Mouse (Mus musculus) forebrain, postnatal 0 days (tissue): ENCODE measurements around the gene Snx29. TPM values are rescaled to one million over a fixed set of nuclear protein-coding genes. Genes with fewer than 3 reads are reported as not detected.
A peak's percentile ranks its signal among the peaks of the same experiment; 100 is the strongest.
"Not testable (repeated sequence)": the region's sequence is repeated elsewhere in the genome, so short reads cannot be mapped to it uniquely, and the experiment has no call there.

Experiments used
- ATAC-seq: fragments of 200-750 bp; cut with Nextera tagmentation; 2 replicates; pipeline ENCODE4 v1.8.0; 2017; ENCODE audit warnings: mild to moderate bottlenecking, moderate library complexity
- DNase-seq: peaks from one replicate; pipeline ENCODE4 v3.0.0-alpha.2; 2015
- H3K27ac ChIP-seq: fragments of 300-500 bp; sonication (generic); 2 replicates; pipeline ENCODE4 v1.5.1; 2014; ENCODE audit warnings: low read depth, mild to moderate bottlenecking, antibody characterized with exemption, low read length, moderate library complexity, mixed read lengths
- H3K27me3 ChIP-seq: fragments of 300-500 bp; sonication (generic); 2 replicates; pipeline ENCODE4 v1.6.1; 2014; ENCODE audit warnings: mild to moderate bottlenecking, low read length, mixed read lengths; ENCODE audit not compliant: insufficient read depth
- H3K36me3 ChIP-seq: fragments of 300-500 bp; sonication (generic); 2 replicates; pipeline ENCODE4 v1.6.1; 2014; ENCODE audit warnings: mild to moderate bottlenecking, moderate library complexity; ENCODE audit not compliant: insufficient read depth
- H3K4me1 ChIP-seq: fragments of 300-500 bp; sonication (generic); 2 replicates; pipeline ENCODE4 v1.6.1; 2014; ENCODE audit warnings: antibody characterized with exemption; ENCODE audit not compliant: insufficient read depth
- H3K4me2 ChIP-seq: fragments of 300-500 bp; sonication (generic); 2 replicates; pipeline ENCODE4 v1.6.1; 2014; ENCODE audit warnings: low read depth, mild to moderate bottlenecking, moderate library complexity
- H3K4me3 ChIP-seq: fragments of 300-500 bp; sonication (generic); 2 replicates; pipeline ENCODE4 v1.5.1; 2014; ENCODE audit warnings: low read depth, low read length, mixed read lengths
- H3K9ac ChIP-seq: fragments of 300-500 bp; sonication (generic); 2 replicates; pipeline ENCODE4 v1.6.1; 2014; ENCODE audit warnings: mild to moderate bottlenecking
- H3K9me3 ChIP-seq: fragments of 300-500 bp; sonication (generic); 2 replicates; pipeline ENCODE4 v1.6.1; 2016; ENCODE audit warnings: low read length
- CTCF ChIP-seq: sonication (generic); IDR thresholded peaks from 2 replicates; pipeline ENCODE4 v1.5.1; 2016; ENCODE audit warnings: antibody characterized with exemption, control low read depth, low read depth
- WGBS: fragments of 180-500 bp; shearing (Covaris S2); extraction: QIAGEN DNeasy Blood & Tissue Kit; methylation state at CpG from one replicate; pipeline ENCODE4 v1.1.7; 2014; 5-methylcytosine and 5-hydroxymethylcytosine counted together
- polyA plus RNA-seq: library from polyadenylated mRNA; unstranded; fragments of >200 nt; fragmentation: Nextera tagmentation; extraction: Ambion mirVana; gene quantifications from 2 replicates; pipeline ENCODE4 v1.2.1, GENCODE M21; 2015
- total RNA-seq: library from RNA; depleted of rRNA; stranded (reverse); fragments of >200 nt; gene quantifications from 2 replicates; pipeline ENCODE4 v1.2.3, GENCODE M21; 2014

Gene Snx29
- total and polyA plus RNA-seq, 2 experiments from 2014 or later, result 5.8 to 20.6 TPM

DNA sequence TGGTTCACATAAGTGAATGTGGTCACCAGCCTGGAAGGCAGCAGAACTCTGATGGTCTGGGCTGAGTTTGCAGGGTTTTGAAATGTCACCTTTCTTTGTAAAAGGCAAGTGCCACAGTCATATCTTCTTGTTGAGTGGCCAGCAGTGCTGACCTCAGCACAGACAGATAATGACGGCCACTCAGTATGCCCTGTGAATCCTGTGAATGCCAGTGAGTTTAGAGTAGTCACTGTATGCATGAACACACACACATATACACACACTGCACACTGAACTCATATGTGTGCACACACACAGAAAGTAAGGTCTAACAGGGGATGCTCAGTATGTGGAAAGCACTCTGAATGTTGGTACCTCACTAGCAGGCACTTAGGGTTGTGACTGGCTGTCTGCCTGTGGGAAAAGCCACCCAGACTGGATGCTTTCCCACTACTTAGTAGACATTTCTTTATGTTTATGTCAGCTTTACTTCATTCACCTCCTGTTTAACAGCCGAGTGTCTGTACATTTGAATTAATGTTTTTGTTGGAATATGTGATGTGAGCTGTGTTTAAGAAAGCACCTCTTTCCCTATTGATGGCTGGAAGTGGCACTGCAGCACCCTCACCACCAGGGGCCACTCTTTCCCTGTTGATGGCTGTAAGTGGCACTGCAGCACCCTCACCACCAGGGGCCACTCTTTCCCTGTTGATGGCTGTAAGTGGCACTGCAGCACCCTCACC, 100.3 kb downstream of the Snx29 start:
- no peak overlapping the region for H3K27ac ChIP-seq
- H3K36me3 ChIP-seq, result peaks cover 4% of the 10 kb centered on the region; the same call in 1 of the 2 replicates
- H3K9me3 ChIP-seq, result no peaks in the 10 kb centered on the region
- DNase-seq (no peak), ATAC-seq (no peak)
- no peak overlapping the region for H3K9ac ChIP-seq
- H3K27me3 ChIP-seq, result no peaks in the 10 kb centered on the region
- TF ChIP-seq CTCF, result peak; percentile 60
- no peak overlapping the region for H3K4me3 ChIP-seq
- no peaks in the 10 kb centered on the region for H3K4me1 ChIP-seq
- no peak overlapping the region for H3K4me2 ChIP-seq
- WGBS, result 89% methylated on average over 2 of the region's 2 CpGs

DNA sequence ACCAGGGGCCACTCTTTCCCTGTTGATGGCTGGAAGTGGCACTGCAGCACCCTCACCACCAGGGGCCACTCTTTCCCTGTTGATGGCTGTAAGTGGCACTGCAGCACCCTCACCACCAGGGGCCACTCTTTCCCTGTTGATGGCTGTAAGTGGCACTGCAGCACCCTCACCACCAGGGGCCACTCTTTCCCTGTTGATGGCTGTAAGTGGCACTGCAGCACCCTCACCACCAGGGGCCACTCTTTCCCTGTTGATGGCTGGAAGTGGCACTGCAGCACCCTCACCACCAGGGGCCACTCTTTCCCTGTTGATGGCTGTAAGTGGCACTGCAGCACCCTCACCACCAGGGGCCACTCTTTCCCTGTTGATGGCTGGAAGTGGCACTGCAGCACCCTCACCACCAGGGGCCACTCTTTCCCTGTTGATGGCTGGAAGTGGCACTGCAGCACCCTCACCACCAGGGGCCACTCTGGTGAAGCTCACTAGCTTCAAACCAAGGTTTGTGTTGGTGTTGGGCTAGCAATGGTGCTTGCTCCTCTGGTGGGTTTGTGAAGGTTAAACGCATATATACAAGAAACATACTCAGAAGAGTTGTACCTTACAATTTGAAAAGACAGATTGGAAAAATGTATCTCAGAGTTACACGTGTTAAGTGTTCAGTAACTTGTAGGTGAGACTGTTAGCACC, 101.0 kb downstream of the Snx29 start:
- H3K27me3 ChIP-seq, H3K27ac ChIP-seq, H3K4me2 ChIP-seq, H3K4me1 ChIP-seq, H3K4me3 ChIP-seq, H3K9me3 ChIP-seq, H3K9ac ChIP-seq, ATAC-seq, H3K36me3 ChIP-seq: not testable (repeated sequence)
- TF ChIP-seq CTCF, result peak; percentile 78
- peak; percentile 58 for DNase-seq
- 86% methylated on average over 2 of the region's 2 CpGs for WGBS

DNA sequence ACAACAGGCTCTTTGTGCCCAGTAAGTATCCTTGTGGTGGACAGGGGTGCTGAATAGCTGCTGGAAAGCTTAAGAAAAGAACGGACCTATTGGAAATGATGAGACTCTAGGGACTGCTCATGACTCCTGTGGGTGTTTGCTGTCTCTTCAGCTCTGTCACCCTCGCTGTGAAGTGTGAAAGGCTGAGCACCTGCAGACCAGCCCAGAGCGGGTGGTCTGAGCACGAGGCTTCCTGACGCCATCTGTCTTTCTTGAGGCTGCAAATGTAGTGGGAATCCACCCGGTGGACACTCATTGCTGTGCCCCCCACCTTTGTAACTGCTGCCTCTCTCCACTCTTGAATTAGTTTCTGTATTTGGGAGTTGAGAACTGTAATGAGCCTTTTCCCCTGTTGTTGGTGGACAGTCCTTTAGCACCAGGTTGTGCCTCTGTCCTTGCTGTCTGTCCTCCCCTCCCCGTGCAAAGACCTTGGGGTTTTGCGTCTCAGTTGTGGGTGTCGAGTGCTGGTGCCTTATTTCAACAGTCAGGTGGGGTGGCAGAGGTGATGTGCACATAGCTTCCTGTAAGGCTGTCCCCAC, 101.9 kb downstream of the Snx29 start:
- H3K9ac ChIP-seq, result no peak overlapping the region
- DNase-seq (no peak), ATAC-seq (peak; percentile 20; the same call in 1 of the 2 replicates)
- no peaks in the 10 kb centered on the region for H3K36me3 ChIP-seq
- no peak overlapping the region for H3K27ac ChIP-seq
- no peaks in the 10 kb centered on the region for H3K4me1 ChIP-seq
- no peaks in the 10 kb centered on the region for H3K9me3 ChIP-seq
- no peaks in the 10 kb centered on the region for H3K27me3 ChIP-seq
- 82% methylated on average over 9 of the region's 9 CpGs for WGBS
- H3K4me2 ChIP-seq, result no peak overlapping the region
- no peak for TF ChIP-seq CTCF
- H3K4me3 ChIP-seq, result no peak overlapping the region

DNA sequence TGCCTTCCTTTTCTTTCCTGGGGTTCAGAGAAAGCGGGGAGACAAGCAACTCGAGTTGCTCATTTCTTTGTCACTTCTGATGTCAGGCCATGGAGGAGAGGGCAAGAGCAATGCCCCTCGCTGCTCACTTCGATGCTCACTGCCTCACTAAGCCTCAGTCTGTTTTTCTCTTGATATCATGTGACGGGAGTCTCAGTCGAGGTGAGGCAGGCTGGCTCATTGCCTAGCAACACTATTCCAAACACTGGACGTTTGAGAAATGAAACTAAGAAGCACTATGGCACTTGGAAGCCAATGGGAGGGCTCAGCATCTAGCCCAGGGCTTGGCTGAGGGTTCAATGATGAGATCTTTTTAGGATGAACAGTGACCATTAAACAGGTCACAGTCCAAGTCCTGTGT, 102.6 kb downstream of the Snx29 start:
- H3K9ac ChIP-seq, result no peak overlapping the region
- WGBS, result 48% methylated on average over 7 of the region's 7 CpGs
- H3K27ac ChIP-seq, result no peak overlapping the region
- H3K4me2 ChIP-seq, result no peak overlapping the region
- DNase-seq (no peak), ATAC-seq (no peak)
- H3K4me3 ChIP-seq, result no peak overlapping the region
- no peak for TF ChIP-seq CTCF
- H3K36me3 ChIP-seq, result no peaks in the 10 kb centered on the region
- H3K4me1 ChIP-seq, result no peaks in the 10 kb centered on the region
- no peaks in the 10 kb centered on the region for H3K27me3 ChIP-seq
- no peaks in the 10 kb centered on the region for H3K9me3 ChIP-seq

DNA sequence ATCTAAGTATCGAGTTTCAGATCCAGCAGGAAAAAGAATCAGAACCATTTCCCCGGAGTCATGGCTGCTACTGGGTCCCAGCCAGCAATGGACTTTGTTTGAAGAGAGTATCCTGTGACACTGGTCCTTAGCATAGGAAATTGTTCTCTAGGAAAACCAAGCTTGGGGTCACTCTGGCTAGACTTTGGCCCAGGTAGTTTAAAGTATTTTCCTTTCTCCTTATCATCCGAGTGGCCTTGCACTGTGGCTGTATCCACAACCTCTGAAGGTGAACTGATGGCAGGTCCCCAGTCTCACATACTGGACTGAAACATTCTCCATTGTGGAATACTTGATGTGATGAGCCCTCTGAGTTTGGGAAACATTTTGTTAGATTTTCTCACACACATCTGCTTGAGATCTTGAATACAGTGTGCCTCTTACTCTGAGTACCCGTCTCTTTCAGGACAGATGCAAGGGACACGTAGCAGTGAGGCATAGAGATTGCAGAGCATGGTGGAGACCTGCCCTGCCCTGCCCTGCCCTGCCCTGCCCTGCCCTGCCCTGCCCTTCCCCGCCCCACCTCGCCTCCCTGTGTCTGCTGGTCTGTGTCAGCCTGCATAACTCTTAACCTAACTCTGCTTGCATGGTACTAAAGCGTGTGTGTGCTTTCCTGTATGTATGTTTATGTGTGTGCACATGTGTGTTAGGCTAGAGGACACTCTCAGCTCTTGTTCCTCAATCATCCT, 104.3 kb downstream of the Snx29 start:
- TF ChIP-seq CTCF, result no peak

DNA sequence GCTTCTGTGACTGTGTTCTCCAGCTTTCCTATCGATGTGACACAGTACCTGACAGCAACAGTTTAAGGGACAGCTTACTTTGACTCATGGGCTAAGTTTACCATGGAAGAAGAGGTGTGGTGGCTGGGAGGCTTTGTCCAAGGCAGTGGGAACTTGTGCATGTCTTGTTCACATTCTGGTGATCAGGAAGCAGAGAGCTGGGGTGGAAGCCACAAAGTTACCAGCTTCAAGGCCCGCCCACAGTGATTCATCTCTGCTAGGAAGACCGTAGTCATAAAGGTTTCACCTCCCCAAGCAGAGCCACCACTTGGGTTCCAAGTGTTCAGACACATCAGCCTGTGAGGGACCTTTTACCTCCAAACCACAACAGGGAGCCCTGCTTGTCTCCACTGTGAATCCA, 107.1 kb downstream of the Snx29 start:
- TF ChIP-seq CTCF, result no peak
- Histone ChIP-seq H3K27me3 (no peaks in the 10 kb centered on the region), H3K36me3 (no peaks in the 10 kb centered on the region), H3K4me2 (no peak overlapping the region), H3K4me1 (no peaks in the 10 kb centered on the region), H3K27ac (no peak overlapping the region), H3K9ac (no peak overlapping the region), H3K4me3 (no peak overlapping the region), H3K9me3 (no peaks in the 10 kb centered on the region)
- no peak for ATAC-seq
- no peak for DNase-seq
- 96% methylated on average over 3 of the region's 3 CpGs for WGBS

More for the DNA sequence above, 104.3 kb downstream of the Snx29 start:
- Histone ChIP-seq H3K36me3 (no peaks in the 10 kb centered on the region), H3K27ac (no peak overlapping the region), H3K4me2 (no peak overlapping the region), H3K4me1 (no peaks in the 10 kb centered on the region), H3K4me3 (no peak overlapping the region), H3K9me3 (no peaks in the 10 kb centered on the region), H3K9ac (no peak overlapping the region), H3K27me3 (no peaks in the 10 kb centered on the region)
- 86% methylated on average over 8 of the region's 8 CpGs for WGBS
- ATAC-seq, result no peak
- no peak for DNase-seq
